Mouse (Mus musculus): ENCODE data around the gene Sfswap. TPM values are rescaled to one million over a fixed set of nuclear protein-coding genes. Genes with fewer than 3 reads are reported as not detected.

Sfswap gene
- total and polyA plus RNA-seq, 3 experiments: 38.5 to 74.7 TPM; not detected in 1

GRCm38 (mm10) chr5:129586471-129586870 is 85.5 kb downstream of the Sfswap start:
- Histone ChIP-seq H3K9me3 (replicated peaks; ENCODE audit: insufficient read depth, low read length) (no peaks in the 10 kb centered on the region), H3K4me3 (ENCODE audit: control insufficient read depth in 1 of 2, insufficient read depth in 1 of 2, low read depth in 2 of 2, low read length in 2 of 2) (no peak overlapping the region), H3K79me2 (ENCODE audit: control insufficient read depth, insufficient read depth, low read length, poor library complexity) (no peaks in the 10 kb centered on the region; the same call in 1 of the 2 replicates), H3K36me3 (ENCODE audit: control insufficient read depth in 1 of 2, insufficient read depth in 2 of 2, low read length in 2 of 2) (no peaks in the 10 kb centered on the region), H3K4me1 (ENCODE audit: control insufficient read depth in 1 of 2, insufficient read depth in 2 of 2, low read length in 2 of 2) (no peaks in the 10 kb centered on the region), H3K27ac (ENCODE audit: control insufficient read depth, low read depth, low read length) (no peak overlapping the region), H3K9ac (ENCODE audit: control insufficient read depth, low read depth, low read length, poor library complexity, severe bottlenecking) (no peak overlapping the region), H3K27me3 (ENCODE audit: control insufficient read depth in 1 of 2, insufficient read depth in 2 of 2, low read length in 2 of 2) (no peaks in the 10 kb centered on the region)
- no peak for DNase-seq (ENCODE audit: low read depth, low spot score)
- TF ChIP-seq ZMIZ1 (IDR thresholded peaks at IDR 0.05; ENCODE audit: low read depth, low read length) (no peak), MAZ (IDR thresholded peaks at IDR 0.05; ENCODE audit: low read depth, low read length) (no peak), NELFE (IDR thresholded peaks at IDR 0.05; ENCODE audit: low read depth, low read length) (no peak), MAX (IDR thresholded peaks at IDR 0.05; ENCODE audit: low read length) (no peak), GABPA (IDR thresholded peaks at IDR 0.05; ENCODE audit: low read depth, low read length) (no peak), CHD1 (IDR thresholded peaks at IDR 0.05; ENCODE audit: low read depth, low read length) (no peak), USF1 (IDR thresholded peaks at IDR 0.05; ENCODE audit: low read depth, low read length) (no peak), ETS1 (IDR thresholded peaks at IDR 0.05; ENCODE audit: low read depth, low read length) (no peak), MEF2A (IDR thresholded peaks at IDR 0.05; ENCODE audit: extremely low read depth, insufficient replicate concordance, low read depth, low read length, poor library complexity, severe bottlenecking) (no peak), POLR2AphosphoS5 (IDR thresholded peaks at IDR 0.05; ENCODE audit: borderline replicate concordance, low read depth, low read length) (no peak), MYC (IDR thresholded peaks at IDR 0.05; ENCODE audit: low read depth, low read length) (no peak), CHD2 (IDR thresholded peaks at IDR 0.05; ENCODE audit: low read length) (no peak), MXI1 (IDR thresholded peaks at IDR 0.05; ENCODE audit: low read depth, low read length) (no peak), POLR2AphosphoS2 (IDR thresholded peaks at IDR 0.05; ENCODE audit: low read length) (no peak)

GRCm38 (mm10) chr5:129590915-129591314 is 89.9 kb downstream of the Sfswap start:
- no peaks in the 10 kb centered on the region for H3K9me3 ChIP-seq (replicated peaks; ENCODE audit: insufficient read depth, low read length)
- no peaks in the 10 kb centered on the region for H3K36me3 ChIP-seq (ENCODE audit: control insufficient read depth in 1 of 2, insufficient read depth in 2 of 2, low read length in 2 of 2)
- no peak overlapping the region for H3K27ac ChIP-seq (ENCODE audit: control insufficient read depth, low read depth, low read length)
- no peaks in the 10 kb centered on the region for H3K79me2 ChIP-seq (ENCODE audit: control insufficient read depth, insufficient read depth, low read length, poor library complexity)
- no peak overlapping the region for H3K9ac ChIP-seq (ENCODE audit: control insufficient read depth, low read depth, low read length, poor library complexity, severe bottlenecking)
- H3K27me3 ChIP-seq (ENCODE audit: control insufficient read depth in 1 of 2, insufficient read depth in 2 of 2, low read length in 2 of 2): no peaks in the 10 kb centered on the region
- no peaks in the 10 kb centered on the region for H3K4me1 ChIP-seq (ENCODE audit: control insufficient read depth in 1 of 2, insufficient read depth in 2 of 2, low read length in 2 of 2)
- H3K4me3 ChIP-seq (ENCODE audit: control insufficient read depth in 1 of 2, insufficient read depth in 1 of 2, low read depth in 2 of 2, low read length in 2 of 2): no peak overlapping the region
- no peak for TF ChIP-seq KAT2A (conservative IDR thresholded peaks at IDR 0.05; ENCODE audit: low read depth, low read length)
- TF ChIP-seq EP300 (IDR thresholded peaks at IDR 0.05; ENCODE audit: low read depth in 1 of 2, low read length in 2 of 2): no peak
- no peak for TF ChIP-seq BHLHE40 (IDR thresholded peaks at IDR 0.05; ENCODE audit: borderline replicate concordance, low read depth, low read length)
- no peak for TF ChIP-seq MAZ (IDR thresholded peaks at IDR 0.05; ENCODE audit: low read depth, low read length)
- no peak for TF ChIP-seq CHD1 (IDR thresholded peaks at IDR 0.05; ENCODE audit: low read depth, low read length)
- no peak for TF ChIP-seq POLR2AphosphoS2 (IDR thresholded peaks at IDR 0.05; ENCODE audit: low read length)
- no peak for DNase-seq (ENCODE audit: low read depth, low spot score)
